Mouse (Mus musculus): Measurements from ENCODE around the gene Adcy4.

DNA sequence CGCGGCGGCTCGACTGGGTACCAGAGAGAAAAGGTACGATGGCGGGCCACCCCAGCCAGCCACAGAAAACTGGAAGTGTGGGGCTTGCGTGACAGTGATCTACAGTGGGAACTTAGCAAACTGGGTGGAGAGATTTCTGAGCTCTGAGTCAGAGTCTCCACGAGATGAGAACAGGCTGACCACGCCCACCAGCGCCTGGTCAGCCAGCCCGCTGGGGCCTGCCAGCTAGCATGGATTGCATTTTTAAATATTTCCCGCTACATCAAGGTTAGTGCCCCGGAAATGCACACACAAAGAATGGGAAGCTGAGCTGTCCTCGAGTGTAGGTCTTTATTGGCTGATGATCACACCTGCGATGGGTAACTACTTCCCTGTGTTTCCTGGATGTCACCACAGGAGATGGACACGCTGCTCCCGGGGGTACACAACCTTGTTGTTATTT is 31.4 kb upstream of the Adcy4 start:
- TF ChIP-seq CTCF (IDR thresholded peaks at IDR 0.05) (no peak), POLR2A (IDR thresholded peaks at IDR 0.05; ENCODE audit: insufficient read depth, low read depth, low read length) (no peak)
